Mouse (Mus musculus) hindbrain, embryonic 16.5 days (tissue): ENCODE measurements around the gene Lce3a. TPM values are rescaled to one million over a fixed set of nuclear protein-coding genes. Genes with fewer than 3 reads are reported as not detected.

Source experiments
- ATAC-seq: fragments of 200-750 bp; cut with Nextera tagmentation; 2 replicates; pipeline ENCODE4 v1.8.0; 2017; ENCODE audit warnings: moderate TSS enrichment, moderate library complexity
- H3K27ac ChIP-seq: fragments of 300-500 bp; sonication (generic); 2 replicates; pipeline ENCODE4 v1.5.1; 2014; ENCODE audit warnings: low read depth, mild to moderate bottlenecking, control low read depth, low read length, moderate library complexity
- H3K27me3 ChIP-seq: fragments of 300-500 bp; sonication (generic); replicated peaks from 2 replicates; pipeline ENCODE4 v1.6.1; 2014; ENCODE audit warnings: low read length; ENCODE audit not compliant: control insufficient read depth, insufficient read depth
- H3K36me3 ChIP-seq: fragments of 300-500 bp; sonication (generic); 2 replicates; pipeline ENCODE4 v1.6.1; 2014; ENCODE audit warnings: mild to moderate bottlenecking, low read length, moderate library complexity, mixed read lengths; ENCODE audit not compliant: control insufficient read depth, insufficient read depth
- H3K4me1 ChIP-seq: fragments of 300-500 bp; sonication (generic); 2 replicates; pipeline ENCODE4 v1.6.1; 2014; ENCODE audit warnings: low read depth, low read length; ENCODE audit not compliant: control insufficient read depth, insufficient read depth
- H3K4me2 ChIP-seq: fragments of 300-500 bp; sonication (generic); 2 replicates; pipeline ENCODE4 v1.6.1; 2014; ENCODE audit warnings: mild to moderate bottlenecking, low read length, control low read depth, moderate library complexity
- H3K4me3 ChIP-seq: fragments of 300-500 bp; sonication (generic); 2 replicates; pipeline ENCODE4 v1.5.1; 2014; ENCODE audit warnings: mild to moderate bottlenecking, low read length, control low read depth, moderate library complexity
- H3K9ac ChIP-seq: fragments of 300-500 bp; sonication (generic); 2 replicates; pipeline ENCODE4 v1.6.1; 2014; ENCODE audit warnings: low read depth, mild to moderate bottlenecking, control low read depth, low read length, moderate library complexity
- H3K9me3 ChIP-seq: fragments of 300-500 bp; sonication (generic); 2 replicates; pipeline ENCODE4 v1.6.1; 2014; ENCODE audit warnings: mild to moderate bottlenecking, low read length, moderate library complexity; ENCODE audit not compliant: control insufficient read depth
- WGBS: fragments of 180-500 bp; shearing (Covaris S2); extraction: QIAGEN DNeasy Blood & Tissue Kit; methylation state at CpG from one replicate; pipeline ENCODE4 v1.1.7; 2014; 5-methylcytosine and 5-hydroxymethylcytosine counted together
- polyA plus RNA-seq: library from polyadenylated mRNA; unstranded; fragments of >200 nt; fragmentation: Nextera tagmentation; extraction: Ambion mirVana; gene quantifications from 2 replicates; pipeline ENCODE4 v1.2.1, GENCODE M21; 2015

The Lce3a gene
- polyA plus RNA-seq = not detected in 2 replicates

DNA sequence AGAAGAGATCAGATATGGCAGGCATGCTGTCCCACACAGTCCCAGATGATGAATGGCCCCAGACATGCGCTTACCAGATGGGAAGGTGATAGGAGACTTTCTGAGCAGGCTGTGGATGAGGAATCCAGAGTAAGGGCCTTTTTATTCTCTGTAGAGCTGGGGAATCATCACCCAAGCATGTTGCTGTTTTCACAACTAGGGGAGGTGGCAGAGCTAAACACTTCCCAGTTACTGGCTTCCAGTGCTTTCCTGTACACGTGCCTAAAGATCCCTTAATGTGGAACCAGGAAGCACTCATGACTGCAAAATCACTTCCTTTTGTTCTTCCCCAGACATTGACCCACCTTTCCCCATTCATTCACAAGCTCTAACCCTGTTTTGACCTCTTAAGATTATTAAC lies at the start of gene Lce3a:
Gene Lce3a, minus strand, starts transcription at position 101 of the 400 bp plus-strand sequence.
- no peak within 1 kb of the TSS for H3K4me2 ChIP-seq
- H3K9me3 ChIP-seq = no peaks in the 10 kb centered on the region
- H3K36me3 ChIP-seq = no peaks in the 10 kb centered on the region
- H3K4me3 ChIP-seq = no peak within 1 kb of the TSS
- H3K4me1 ChIP-seq = no peaks in the 10 kb centered on the region
- H3K9ac ChIP-seq = no peak within 1 kb of the TSS
- no peak within 1 kb of the TSS for H3K27ac ChIP-seq
- H3K27me3 ChIP-seq = no peaks in the 10 kb centered on the region
- no peak for ATAC-seq
- 73% methylated on average over 2 of the region's 2 CpGs for WGBS

DNA sequence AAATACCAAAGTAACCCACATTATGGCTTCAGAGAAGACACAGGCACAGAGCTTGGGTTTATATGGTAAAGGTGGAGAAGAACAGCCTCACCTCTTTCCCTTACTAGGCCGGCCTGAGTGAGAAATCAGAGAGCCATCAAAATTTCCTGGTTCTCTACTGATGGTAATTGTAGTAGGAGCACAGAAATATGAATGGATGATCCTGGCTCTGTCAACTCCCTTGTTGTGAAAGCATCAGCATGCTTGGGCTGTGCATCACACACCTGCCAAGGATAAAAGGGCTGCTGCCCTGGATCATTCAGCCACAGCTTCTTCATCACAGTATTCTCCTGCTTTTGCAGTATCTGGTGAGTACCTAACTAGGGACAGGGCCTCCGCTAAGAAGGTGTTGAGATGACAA lies 40.7 kb upstream of the Lce3a start, which contains the start of gene Lce3e:
Gene Lce3e, plus strand, starts transcription at position 301 of the 400 bp plus-strand sequence.
- Histone ChIP-seq H3K9ac (no peak within 1 kb of the TSS), H3K4me1 (no peaks in the 10 kb centered on the region), H3K4me3 (no peak within 1 kb of the TSS), H3K27me3 (no peaks in the 10 kb centered on the region), H3K27ac (no peak within 1 kb of the TSS), H3K4me2 (no peak within 1 kb of the TSS), H3K36me3 (no peaks in the 10 kb centered on the region), H3K9me3 (no peaks in the 10 kb centered on the region)
- ATAC-seq = no peak
- 86% methylated on average over 2 of the region's 2 CpGs for WGBS

DNA sequence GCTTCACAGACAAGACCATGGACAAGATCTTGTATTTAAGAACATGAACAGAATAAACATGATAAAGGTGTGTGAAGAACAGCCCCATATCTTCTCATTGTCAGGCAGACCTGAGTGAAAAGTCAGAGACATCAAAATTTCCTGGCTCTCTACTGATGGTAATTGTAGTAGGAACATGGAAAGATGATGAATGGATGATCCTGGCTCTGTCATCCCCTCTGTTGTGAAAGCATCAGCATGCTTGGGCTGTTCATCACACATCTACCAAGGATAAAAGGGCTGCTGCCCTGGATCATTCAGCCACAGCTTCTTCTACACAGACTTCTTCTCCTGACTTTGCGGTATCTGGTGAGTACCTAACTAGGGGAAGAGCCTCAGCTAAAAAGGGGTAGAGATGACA lies 31.1 kb upstream of the Lce3a start, which contains the start of gene Lce3d:
Gene Lce3d, plus strand, starts transcription at position 301 of the 400 bp plus-strand sequence.
- Histone ChIP-seq H3K27me3 (no peaks in the 10 kb centered on the region), H3K9me3 (no peaks in the 10 kb centered on the region), H3K36me3 (no peaks in the 10 kb centered on the region), H3K4me1 (no peaks in the 10 kb centered on the region), H3K4me3 (no peak within 1 kb of the TSS), H3K27ac (no peak within 1 kb of the TSS), H3K9ac (no peak within 1 kb of the TSS), H3K4me2 (no peak within 1 kb of the TSS)
- 92% methylated on average over 1 of the region's 1 CpGs for WGBS
- ATAC-seq = no peak

DNA sequence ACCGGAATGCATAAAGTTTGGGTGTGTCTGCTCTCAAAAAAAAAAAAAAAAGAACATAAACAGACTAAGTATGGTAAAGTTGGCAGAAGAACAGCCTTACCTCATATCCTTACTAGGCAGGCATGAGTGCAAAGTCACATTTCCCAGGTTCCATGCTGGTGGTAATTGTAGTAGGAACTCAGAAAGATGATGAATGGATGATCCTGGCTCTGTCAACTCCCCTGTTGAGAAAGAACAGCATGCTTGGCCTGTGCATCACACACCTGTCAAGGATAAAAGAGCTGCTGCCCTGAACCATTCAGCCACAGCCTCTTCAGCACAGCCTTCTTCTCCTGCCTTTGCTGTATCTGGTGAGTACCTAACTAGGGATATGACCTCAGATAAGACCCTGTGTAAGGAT lies 18.2 kb upstream of the Lce3a start, which contains the start of gene Lce3c:
Gene Lce3c, plus strand, starts transcription at position 301 of the 400 bp plus-strand sequence.
- Histone ChIP-seq H3K9me3 (no peaks in the 10 kb centered on the region), H3K27me3 (no peaks in the 10 kb centered on the region), H3K27ac (no peak within 1 kb of the TSS), H3K4me2 (no peak within 1 kb of the TSS), H3K36me3 (no peaks in the 10 kb centered on the region), H3K9ac (no peak within 1 kb of the TSS), H3K4me1 (no peaks in the 10 kb centered on the region), H3K4me3 (no peak within 1 kb of the TSS)
- no peak for ATAC-seq
- WGBS = 81% methylated on average over 1 of the region's 1 CpGs

DNA sequence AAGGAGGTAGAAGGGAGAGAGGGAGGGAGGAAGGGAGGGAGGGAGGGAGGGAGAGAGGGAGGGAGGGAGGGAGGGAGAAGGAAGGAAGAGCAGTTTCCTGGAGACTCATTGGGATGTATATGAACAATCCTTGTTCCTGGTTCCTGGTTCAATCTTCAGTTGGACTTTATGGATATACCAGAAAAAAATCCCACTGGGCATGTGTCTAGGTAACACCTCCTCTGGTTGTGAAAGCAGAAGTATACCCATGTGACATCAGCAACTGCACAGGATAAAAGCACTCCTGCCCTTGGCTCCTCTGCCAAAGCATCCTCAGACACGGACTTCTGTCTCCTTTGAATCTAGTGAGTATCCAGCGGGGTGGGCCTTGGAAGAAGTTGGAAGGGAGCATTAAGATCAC lies 6.6 kb upstream of the Lce3a start, which contains the start of gene Lce3b:
Gene Lce3b, plus strand, starts transcription at position 301 of the 400 bp plus-strand sequence.
- no peak within 1 kb of the TSS for H3K27ac ChIP-seq
- no peaks in the 10 kb centered on the region for H3K9me3 ChIP-seq
- no peak within 1 kb of the TSS for H3K4me2 ChIP-seq
- no peak for ATAC-seq
- H3K27me3 ChIP-seq = no peaks in the 10 kb centered on the region
- no peaks in the 10 kb centered on the region for H3K4me1 ChIP-seq
- no peak within 1 kb of the TSS for H3K9ac ChIP-seq
- H3K4me3 ChIP-seq = no peak within 1 kb of the TSS
- WGBS = 65% methylated on average over 2 of the region's 2 CpGs
- H3K36me3 ChIP-seq = no peaks in the 10 kb centered on the region

DNA sequence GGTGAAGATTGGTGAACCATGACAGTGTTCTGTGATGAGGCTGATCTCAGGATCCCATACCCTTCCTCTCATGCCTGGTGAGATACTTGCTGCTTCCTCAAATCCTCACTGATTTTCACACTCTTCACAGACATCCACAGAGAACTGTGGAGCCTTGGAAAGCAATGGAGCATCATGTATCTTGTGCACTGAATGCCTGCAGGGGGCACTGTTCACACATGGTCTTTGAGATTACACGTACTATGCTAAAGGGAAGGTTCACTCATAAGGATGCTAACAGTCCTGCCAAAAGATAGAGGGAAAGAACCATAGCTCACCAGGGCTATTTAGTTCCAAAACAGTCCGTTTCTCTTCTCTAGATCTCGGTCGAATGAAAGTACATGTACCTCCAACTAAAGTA lies 5.7 kb downstream of the Lce3a start:
- Histone ChIP-seq H3K4me3 (no peak overlapping the region), H3K9me3 (no peaks in the 10 kb centered on the region), H3K27ac (no peak overlapping the region), H3K9ac (no peak overlapping the region), H3K4me1 (no peaks in the 10 kb centered on the region), H3K4me2 (no peak overlapping the region), H3K36me3 (no peaks in the 10 kb centered on the region), H3K27me3 (no peaks in the 10 kb centered on the region)
- WGBS = 57% methylated on average over 4 of the region's 4 CpGs
- ATAC-seq = no peak

DNA sequence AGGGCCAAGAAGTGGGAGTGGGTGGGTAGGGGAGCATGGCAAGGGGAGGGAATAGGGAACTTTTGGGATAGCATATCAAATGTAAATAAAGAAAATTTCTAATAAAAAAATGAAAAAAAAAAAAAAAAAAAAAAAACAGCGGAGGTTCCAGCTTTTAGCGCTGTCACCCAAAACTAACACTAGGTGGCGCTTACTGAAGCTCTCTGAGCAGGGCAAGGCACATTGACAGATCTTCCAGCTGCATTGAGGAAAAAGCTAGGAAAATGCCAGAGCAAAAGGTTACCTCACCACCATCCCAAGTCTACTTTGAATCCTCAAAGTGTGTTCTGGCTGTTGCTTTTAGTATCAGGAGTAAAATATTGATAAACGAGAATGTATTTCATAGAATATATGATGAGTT lies 18.5 kb downstream of the Lce3a start:
- 28% methylated on average over 3 of the region's 4 CpGs for WGBS
- Histone ChIP-seq H3K9me3 (no peaks in the 10 kb centered on the region), H3K4me2 (no peak overlapping the region), H3K27me3 (no peaks in the 10 kb centered on the region), H3K4me3 (no peak overlapping the region), H3K36me3 (no peaks in the 10 kb centered on the region), H3K9ac (no peak overlapping the region), H3K4me1 (no peaks in the 10 kb centered on the region), H3K27ac (no peak overlapping the region)
- peak; percentile 71 for ATAC-seq

DNA sequence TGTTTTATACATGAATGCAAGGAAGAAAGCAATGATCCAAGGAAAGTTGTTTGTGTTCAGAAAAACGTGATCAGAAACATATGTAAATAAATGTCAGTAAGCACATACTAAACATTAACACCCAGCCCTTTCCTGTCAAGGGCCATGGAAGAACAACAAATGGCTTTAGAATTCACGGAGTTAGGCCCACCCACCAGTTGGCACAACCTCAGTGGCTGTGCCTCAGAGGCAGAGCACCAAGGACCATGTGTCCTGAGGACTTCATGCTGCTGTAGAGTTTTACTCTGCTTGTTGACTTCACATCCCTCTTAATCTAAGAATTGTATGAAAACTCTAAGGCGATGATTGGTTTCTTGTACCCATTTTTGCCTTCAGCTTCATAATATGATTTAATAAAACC lies 20.8 kb downstream of the Lce3a start:
- Histone ChIP-seq H3K4me2 (no peak overlapping the region), H3K9ac (no peak overlapping the region), H3K27me3 (no peaks in the 10 kb centered on the region), H3K4me1 (no peaks in the 10 kb centered on the region), H3K36me3 (no peaks in the 10 kb centered on the region), H3K9me3 (no peaks in the 10 kb centered on the region), H3K27ac (no peak overlapping the region), H3K4me3 (no peak overlapping the region)
- ATAC-seq = no peak
- 54% methylated on average over 3 of the region's 3 CpGs for WGBS

DNA sequence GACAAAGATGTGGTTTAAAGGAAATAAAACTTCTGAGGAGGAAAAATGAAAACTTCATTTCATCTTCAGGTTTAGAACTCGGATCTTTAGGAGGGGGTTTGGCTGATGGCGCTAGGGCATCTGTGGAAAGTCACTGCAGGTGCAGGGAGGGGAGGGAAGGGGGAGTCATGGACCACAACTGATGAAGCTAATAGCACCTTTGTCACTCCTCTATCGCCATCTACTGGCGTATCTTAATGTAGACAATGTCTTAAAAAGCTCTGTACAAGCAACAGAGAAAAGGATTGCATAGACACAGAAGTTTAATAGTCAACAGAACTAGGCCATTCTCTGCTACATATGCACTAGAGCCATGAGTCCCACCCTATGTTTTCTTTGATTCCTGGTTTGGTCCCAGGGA lies 22.4 kb downstream of the Lce3a start:
- H3K27ac ChIP-seq = no peak overlapping the region
- H3K36me3 ChIP-seq = no peaks in the 10 kb centered on the region
- no peak overlapping the region for H3K4me2 ChIP-seq
- peak; percentile 76; the same call in 1 of the 2 replicates for ATAC-seq
- H3K4me3 ChIP-seq = no peak overlapping the region
- H3K9me3 ChIP-seq = no peaks in the 10 kb centered on the region
- no peaks in the 10 kb centered on the region for H3K4me1 ChIP-seq
- H3K27me3 ChIP-seq = no peaks in the 10 kb centered on the region
- 32% methylated on average over 4 of the region's 4 CpGs for WGBS
- no peak overlapping the region for H3K9ac ChIP-seq

DNA sequence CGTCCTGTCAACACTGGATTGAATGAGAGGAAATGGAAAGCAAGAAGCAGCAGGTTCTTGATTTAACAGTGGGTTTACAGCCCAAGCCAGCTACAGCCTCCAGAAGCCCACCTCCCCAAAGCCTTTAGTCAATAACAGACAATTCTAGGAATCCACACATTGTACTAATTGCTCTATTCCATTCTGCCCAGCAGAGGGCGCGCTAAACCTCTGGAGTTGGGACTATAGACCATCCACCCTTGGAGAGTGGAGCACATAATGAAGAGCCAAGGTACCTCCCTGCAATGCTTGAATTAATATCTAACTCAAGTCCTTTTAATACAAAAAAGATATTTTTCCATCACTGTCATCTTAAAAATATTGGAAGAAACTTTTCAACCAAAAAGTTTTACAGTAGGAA lies 23.0 kb downstream of the Lce3a start:
- WGBS = 23% methylated on average over 3 of the region's 3 CpGs
- Histone ChIP-seq H3K4me1 (no peaks in the 10 kb centered on the region), H3K4me2 (no peak overlapping the region), H3K9ac (no peak overlapping the region), H3K4me3 (no peak overlapping the region), H3K36me3 (no peaks in the 10 kb centered on the region), H3K27me3 (no peaks in the 10 kb centered on the region), H3K27ac (no peak overlapping the region), H3K9me3 (no peaks in the 10 kb centered on the region)
- ATAC-seq = no peak
